Mouse (Mus musculus) thymus, adult 2 months (tissue): ENCODE measurements around the gene Calcoco1. TPM values are rescaled to one million over a fixed set of nuclear protein-coding genes. Genes with fewer than 3 reads are reported as not detected.

Experiments
- DNase-seq: peaks from one replicate; pipeline ENCODE4 v3.0.0; 2021
- H3K27ac ChIP-seq: fragments of 200-500 bp; 2 replicates; pipeline ENCODE4 v1.5.1; 2012; ENCODE audit warnings: low read length, control low read depth; ENCODE audit not compliant: control insufficient read depth, insufficient read depth
- H3K27me3 ChIP-seq: fragments of 200-500 bp; 2 replicates; pipeline ENCODE4 v1.6.1; 2012; ENCODE audit warnings: mild to moderate bottlenecking, low read length, moderate library complexity, mixed read lengths; ENCODE audit not compliant: control insufficient read depth, insufficient read depth
- H3K36me3 ChIP-seq: fragments of 200-500 bp; 2 replicates; pipeline ENCODE4 v1.6.1; 2012; ENCODE audit warnings: mild to moderate bottlenecking, low read length, moderate library complexity; ENCODE audit not compliant: control insufficient read depth, insufficient read depth
- H3K4me1 ChIP-seq: fragments of 200-500 bp; replicated peaks from 2 replicates; pipeline ENCODE4 v1.6.1; 2012; ENCODE audit warnings: low read length; ENCODE audit not compliant: control insufficient read depth, insufficient read depth
- H3K4me3 ChIP-seq: fragments of 200-500 bp; 2 replicates; pipeline ENCODE4 v1.5.1; 2012; ENCODE audit warnings: mild to moderate bottlenecking, low read length, control low read depth, moderate library complexity; ENCODE audit not compliant: control insufficient read depth, insufficient read depth
- CTCF ChIP-seq: fragments of 200-500 bp; IDR thresholded peaks from 2 replicates; pipeline ENCODE4 v1.5.1; 2012; ENCODE audit warnings: mild to moderate bottlenecking, control low read depth, low read length, moderate library complexity, borderline replicate concordance; ENCODE audit not compliant: control insufficient read depth, poor library complexity, insufficient read depth; ENCODE audit errors: extremely low read depth
- POLR2A ChIP-seq: fragments of 200-500 bp; IDR thresholded peaks from 2 replicates; pipeline ENCODE4 v1.6.1; 2012; ENCODE audit warnings: mild to moderate bottlenecking, low read length, control low read depth, moderate library complexity; ENCODE audit not compliant: control insufficient read depth, poor library complexity, insufficient read depth; ENCODE audit errors: extremely low read depth
- WGBS: fragments of 180-500 bp; shearing (Covaris S2); methylation state at CpG from one replicate; pipeline ENCODE4 v1.1.7; 2018; 5-methylcytosine and 5-hydroxymethylcytosine counted together
- polyA plus RNA-seq: library from polyadenylated mRNA; depleted of rRNA; stranded (reverse); fragments of >200 nt; gene quantifications from 2 replicates; pipeline ENCODE4 v1.2.3, GENCODE M21; 2012

Gene Calcoco1
- polyA plus RNA-seq, 1 experiment: 77.5 TPM

- Histone ChIP-seq H3K4me3 (no peak overlapping the region), H3K4me1 (peaks cover 3% of the 10 kb centered on the region; the same call in 1 of the 2 replicates), H3K36me3 (no peaks in the 10 kb centered on the region), H3K27me3 (0 out of 2 replicates have a peak, but pooled peaks cover 5% of the 10 kb centered on the region), H3K27ac (no peak overlapping the region)
- TF ChIP-seq POLR2A (no peak), CTCF (no peak)
- 93% methylated on average over 28 of the region's 28 CpGs for WGBS
- DNase-seq: no peak
Observed at GRCm38 (mm10) chr15:102733759-102734531, 12.0 kb upstream of the Calcoco1 start.

DNA sequence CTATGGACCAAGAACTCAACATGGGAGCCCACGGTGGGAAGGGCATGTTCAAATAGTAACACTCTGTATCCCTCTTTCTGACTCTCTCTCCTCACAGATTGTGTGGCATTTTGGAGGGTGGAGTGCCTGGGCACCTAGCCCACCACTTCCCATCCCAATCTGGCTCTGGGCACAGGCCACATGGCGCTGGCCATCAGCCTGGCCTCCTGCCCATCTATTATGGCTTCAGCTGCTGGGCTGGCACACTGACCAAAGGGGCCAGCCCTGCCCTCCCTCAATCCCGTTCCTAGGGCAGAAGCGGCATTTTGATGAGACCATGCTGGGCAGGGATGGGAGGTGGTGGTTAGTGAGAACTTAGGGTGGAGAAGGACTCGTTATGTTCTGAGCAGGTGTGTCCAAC, 11.3 kb upstream of the Calcoco1 start:
- Histone ChIP-seq H3K4me3 (no peak overlapping the region), H3K36me3 (no peaks in the 10 kb centered on the region), H3K27ac (no peak overlapping the region), H3K27me3 (0 out of 2 replicates have a peak, but pooled peaks cover 5% of the 10 kb centered on the region), H3K4me1 (peaks cover 3% of the 10 kb centered on the region; the same call in 1 of the 2 replicates)
- WGBS: 89% methylated on average over 5 of the region's 5 CpGs
- DNase-seq: no peak
- no peak for TF ChIP-seq CTCF
- TF ChIP-seq POLR2A: no peak

DNA sequence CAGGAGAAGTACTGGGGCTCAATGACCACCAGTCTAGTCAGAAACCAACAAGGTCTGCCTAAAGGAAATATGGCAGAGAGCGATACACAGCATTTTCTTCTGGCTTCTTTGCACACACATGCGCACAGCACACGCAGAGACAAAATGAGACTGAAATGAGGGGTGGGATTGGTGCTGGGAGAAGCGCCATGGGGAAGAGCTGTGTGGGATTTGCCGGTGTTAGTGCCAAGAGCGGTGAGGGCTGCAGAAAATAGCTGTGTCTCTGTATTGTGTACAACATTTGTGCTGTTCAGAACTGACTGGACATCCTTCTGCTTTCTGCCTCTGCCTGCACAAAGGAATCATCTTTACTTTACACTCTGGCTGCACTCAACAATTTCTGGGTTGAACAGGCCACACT, 10.4 kb upstream of the Calcoco1 start:
- Histone ChIP-seq H3K36me3 (no peaks in the 10 kb centered on the region), H3K4me3 (no peak overlapping the region), H3K4me1 (peaks cover 3% of the 10 kb centered on the region; the same call in 1 of the 2 replicates), H3K27me3 (0 out of 2 replicates have a peak, but pooled peaks cover 5% of the 10 kb centered on the region), H3K27ac (no peak overlapping the region)
- 96% methylated on average over 6 of the region's 6 CpGs for WGBS
- no peak for TF ChIP-seq CTCF
- TF ChIP-seq POLR2A: no peak
- no peak for DNase-seq

DNA sequence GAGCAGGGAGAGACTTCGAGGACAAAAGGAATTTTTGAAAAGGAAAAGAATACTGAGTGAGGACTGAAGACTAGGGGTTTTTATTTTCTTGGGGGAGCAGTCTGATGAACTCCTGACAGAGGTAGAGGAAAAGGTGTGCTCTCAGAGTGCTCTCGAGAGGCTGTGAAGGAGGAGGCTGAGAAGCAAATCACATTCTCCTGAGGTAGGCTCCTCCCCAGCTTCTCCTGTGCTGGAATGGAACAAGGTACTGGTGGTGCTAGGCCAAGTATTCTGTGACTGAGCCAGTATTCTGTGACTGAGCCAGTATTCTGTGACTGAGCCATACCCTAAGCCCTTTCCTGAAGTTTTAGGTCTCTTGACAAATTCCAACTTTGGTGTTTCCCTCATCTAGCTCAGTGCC, 6.0 kb upstream of the Calcoco1 start:
- DNase-seq: no peak
- WGBS: 86% methylated on average over 2 of the region's 2 CpGs
- Histone ChIP-seq H3K4me1 (no peaks in the 10 kb centered on the region), H3K27ac (no peak overlapping the region), H3K27me3 (no peaks in the 10 kb centered on the region; the same call in 1 of the 2 replicates), H3K4me3 (no peak overlapping the region), H3K36me3 (no peaks in the 10 kb centered on the region)
- no peak for TF ChIP-seq POLR2A

- Histone ChIP-seq H3K36me3 (no peaks in the 10 kb centered on the region), H3K27ac (no peak overlapping the region), H3K4me3 (no peak overlapping the region), H3K4me1 (peaks cover 3% of the 10 kb centered on the region), H3K27me3 (no peaks in the 10 kb centered on the region; the same call in 1 of the 2 replicates)
- WGBS: 93% methylated on average over 10 of the region's 10 CpGs
- DNase-seq: no peak
- TF ChIP-seq CTCF (no peak), POLR2A (no peak)
Observed at GRCm38 (mm10) chr15:102723358-102724135, 1.6 kb upstream of the Calcoco1 start.

- H3K4me3 ChIP-seq: peak overlapping the region; percentile 22; the same call in 1 of the 2 replicates
- H3K36me3 ChIP-seq: peaks cover 3% of the 10 kb centered on the region; the same call in 1 of the 2 replicates
- H3K27me3 ChIP-seq: no peaks in the 10 kb centered on the region; the same call in 1 of the 2 replicates
- no peak for TF ChIP-seq CTCF
- no peak for TF ChIP-seq POLR2A
- 55% methylated on average over 4 of the region's 4 CpGs for WGBS
- H3K27ac ChIP-seq: no peak overlapping the region
- no peak for DNase-seq
- peaks cover 3% of the 10 kb centered on the region for H3K4me1 ChIP-seq
Observed at GRCm38 (mm10) chr15:102722500-102722931, 538 bp upstream of the Calcoco1 start.
